Comparison of ENCODE assay signal across 27 mouse cellular contexts in the genomic region with DNA sequence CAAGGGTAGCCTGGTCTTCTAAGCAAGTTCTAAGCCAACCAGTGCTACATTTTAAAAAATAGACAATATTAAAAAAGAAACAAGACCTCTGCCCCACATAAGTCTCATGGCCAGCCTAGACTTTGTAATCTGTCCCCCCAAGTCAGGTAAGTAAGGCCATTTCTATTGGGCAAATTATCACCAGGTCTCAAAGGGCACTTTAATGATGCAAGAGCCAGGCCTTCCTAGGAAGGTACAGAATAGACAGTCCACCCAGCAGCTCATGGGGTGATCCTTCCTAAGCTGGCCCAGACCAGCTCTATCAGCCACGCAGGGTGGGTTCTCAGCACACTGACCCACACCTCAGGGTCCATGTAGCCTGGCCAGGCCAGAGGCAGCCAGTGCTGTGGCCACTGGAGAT. TPM values are rescaled to one million over a fixed set of nuclear protein-coding genes. Genes with fewer than 3 reads are reported as not detected.
"Had no signal": no experiment of that assay in that cellular context is flagged by ENCODE, and none has a peak within 500 bp of the region (broad histone marks: within the 10 kb centered on the region; RNA-seq: fewer than 3 reads in every experiment).

No protein-coding gene starts in this region.

- H3K4me2 ChIP-seq: heart, embryonic 12.5 days; hindbrain, embryonic 12.5 days; hindbrain, embryonic 14.5 days; kidney, embryonic 15.5 days; limb, embryonic 12.5 days; liver, embryonic 13.5 days had no signal

- H3K9ac ChIP-seq: forebrain, postnatal 0 days; heart, embryonic 12.5 days; hindbrain, embryonic 12.5 days; hindbrain, embryonic 14.5 days; kidney, embryonic 15.5 days; limb, embryonic 12.5 days; liver, embryonic 13.5 days had no signal

- H3K4me3 ChIP-seq: heart, embryonic 10.5 days; heart, embryonic 12.5 days; hindbrain, embryonic 10.5 days; hindbrain, embryonic 12.5 days; kidney, embryonic 15.5 days; layer of hippocampus, adult 2 months; left cerebral cortex, adult 2 months; limb, embryonic 10.5 days; limb, embryonic 12.5 days; liver, embryonic 13.5 days had no signal

- H3K9me3 ChIP-seq: heart, embryonic 10.5 days; heart, embryonic 12.5 days; hindbrain, embryonic 10.5 days; hindbrain, embryonic 12.5 days; kidney, embryonic 15.5 days; limb, embryonic 10.5 days; limb, embryonic 12.5 days; liver, embryonic 13.5 days had no signal

- DNase-seq: forebrain, postnatal 0 days; gastrocnemius, postnatal 14 days; heart, adult 18-20 months; heart, postnatal 10 days; heart, postnatal 4 days; kidney, adult 11 months; kidney, adult 2 months; kidney, adult 9 months; kidney, postnatal 10 days; kidney, postnatal 25 days; kidney, postnatal 4 days; liver, embryonic 13.5 days had no signal

- ATAC-seq: forebrain, postnatal 0 days; hindbrain, embryonic 16.5 days; inflammation-experienced regulatory T-cells, adult 6 months had no signal

- H3K27ac ChIP-seq: heart, embryonic 10.5 days; hindbrain, embryonic 10.5 days; hindbrain, embryonic 12.5 days; hindbrain, embryonic 14.5 days; kidney, embryonic 15.5 days; layer of hippocampus, adult 2 months; left cerebral cortex, adult 2 months; limb, embryonic 10.5 days; limb, embryonic 12.5 days; liver, embryonic 13.5 days had no signal

- H3K27me3 ChIP-seq: heart, embryonic 12.5 days; hindbrain, embryonic 12.5 days; kidney, embryonic 15.5 days; limb, embryonic 12.5 days; liver, embryonic 13.5 days had no signal

RNA-seq across cellular contexts. Expression of a gene that starts 24.4 kb away (rescaled TPM):
- total RNA-seq: gastrocnemius, adult 18-20 months; gastrocnemius, adult 8-10 months; granulocyte monocyte progenitor cell, adult 5-6 weeks had no signal
- polyA plus RNA-seq: inflammation-experienced regulatory T-cells, adult 6 months; liver, embryonic 13.5 days had no signal
